Mouse (Mus musculus) stomach, postnatal 0 days (tissue): ENCODE measurements at regions not wholly inside any gene's neighbourhood (a gene's known extent, or its start where the extent isn't known, plus 50 kb on each side); places are given as distances from the start of the nearest gene placed in this dataset.

ENCODE experiments used
- CTCF ChIP-seq: IDR thresholded peaks from 2 replicates; pipeline ENCODE4 v1.5.1; 2016; ENCODE audit warnings: antibody characterized with exemption, low read depth, mild to moderate bottlenecking, moderate library complexity
- EP300 ChIP-seq: optimal IDR thresholded peaks from 2 replicates; pipeline ENCODE3; 2016; ENCODE audit warnings: antibody characterized with exemption

- TF ChIP-seq CTCF (no peak), EP300 (no peak)
Observed at GRCm38 (mm10) chr9:61228230-61228631, 143.9 kb upstream of the Tle3 start.
